Mouse (Mus musculus) stomach, postnatal 0 days (tissue): ENCODE data around the gene Bri3.

Experiments used
- CTCF ChIP-seq: IDR thresholded peaks from 2 replicates; pipeline ENCODE4 v1.5.1; 2016; ENCODE audit warnings: antibody characterized with exemption, low read depth, mild to moderate bottlenecking, moderate library complexity
- EP300 ChIP-seq: optimal IDR thresholded peaks from 2 replicates; pipeline ENCODE3; 2016; ENCODE audit warnings: antibody characterized with exemption

DNA sequence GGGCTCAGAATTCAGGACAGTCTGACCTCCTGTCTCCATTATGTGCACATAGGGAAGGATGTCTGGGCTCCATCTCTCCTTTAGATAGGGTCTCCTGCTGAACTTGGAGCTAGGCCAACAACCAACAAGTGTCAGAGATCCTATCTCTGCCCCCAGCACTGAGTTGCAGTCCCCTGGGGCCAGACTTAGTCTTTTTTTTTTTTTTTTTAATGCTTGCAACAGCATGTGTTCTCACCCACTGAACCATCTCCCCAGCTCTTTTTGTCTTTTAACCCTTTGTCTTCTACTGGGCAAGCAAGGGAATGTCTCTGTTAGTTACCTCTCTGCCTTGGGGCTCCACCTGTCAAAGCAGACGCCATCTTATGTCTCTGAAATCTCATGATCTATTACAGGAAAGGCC lies 5.3 kb upstream of the Bri3 start:
- no peak for TF ChIP-seq EP300
- no peak for TF ChIP-seq CTCF
